Mouse (Mus musculus) spleen, adult 2 months (tissue): ENCODE data around the gene St6galnac1.

Source experiments
- CTCF ChIP-seq: fragments of 200-500 bp; IDR thresholded peaks from 2 replicates; pipeline ENCODE4 v1.5.1; 2011; ENCODE audit warnings: mild to moderate bottlenecking, inconsistent platforms; ENCODE audit not compliant: insufficient read depth, insufficient read length, insufficient replicate concordance; ENCODE audit errors: extremely low read depth
- POLR2A ChIP-seq: fragments of 200-500 bp; IDR thresholded peaks from 2 replicates; pipeline ENCODE4 v1.6.1; 2011; ENCODE audit warnings: low read depth, low read length, inconsistent platforms

DNA sequence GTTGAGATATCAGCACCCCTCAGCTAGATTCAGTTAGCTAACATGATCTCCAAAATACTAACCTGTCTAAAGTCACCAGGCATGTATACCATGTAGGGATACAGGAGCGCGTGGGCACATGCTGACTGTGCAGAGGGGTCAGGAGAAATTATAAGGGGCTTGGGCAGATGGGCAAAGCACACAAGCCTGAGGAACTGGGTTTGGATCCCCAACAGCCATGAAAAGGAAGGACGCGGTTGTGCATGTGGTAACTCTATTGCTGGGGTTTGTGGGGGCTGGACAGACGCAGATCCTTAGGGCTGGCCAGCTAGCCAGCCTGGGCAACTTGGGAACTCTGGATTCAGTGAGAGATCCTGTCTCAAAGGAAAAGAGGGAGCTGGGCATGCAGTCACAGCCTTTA is 42.3 kb upstream of the St6galnac1 start:
- TF ChIP-seq POLR2A = no peak
- TF ChIP-seq CTCF = no peak
